Mouse (Mus musculus) G1E (cell line): ENCODE data around the gene Cby3.

Source experiments
- CTCF ChIP-seq: IDR thresholded peaks from 2 replicates; pipeline ENCODE4 v1.5.1; 2012; ENCODE audit warnings: low read depth, low read length, inconsistent platforms, mixed read lengths
- GATA1 ChIP-seq: IDR thresholded peaks from 2 replicates; pipeline ENCODE4 v1.6.1; 2012; ENCODE audit warnings: borderline replicate concordance, low read length, inconsistent platforms, mixed read lengths
- GATA2 ChIP-seq: IDR thresholded peaks from 2 replicates; pipeline ENCODE4 v1.6.1; 2012; ENCODE audit warnings: low read depth, low read length, inconsistent platforms, borderline replicate concordance
- POLR2AphosphoS5 ChIP-seq: IDR thresholded peaks from 2 replicates; pipeline ENCODE4 v1.6.1; 2012; ENCODE audit warnings: low read depth, low read length, inconsistent platforms; ENCODE audit not compliant: insufficient replicate concordance
- TAL1 ChIP-seq: conservative IDR thresholded peaks from 2 replicates; pipeline ENCODE4 v1.6.1; 2012; ENCODE audit warnings: low read depth, low read length, inconsistent platforms, mixed read lengths

- no peak for TF ChIP-seq CTCF
- no peak for TF ChIP-seq TAL1
- no peak for TF ChIP-seq GATA1
- TF ChIP-seq GATA2: no peak
- no peak for TF ChIP-seq POLR2AphosphoS5
Observed at GRCm38 (mm10) chr11:50325496-50326301, 28.6 kb upstream of the Cby3 start, which contains the start of gene Canx.
